Mouse (Mus musculus): ENCODE measurements around the gene Scfd2. TPM values are rescaled to one million over a fixed set of nuclear protein-coding genes. Genes with fewer than 3 reads are reported as not detected.

The Scfd2 gene
- polyA plus RNA-seq, 1 experiment from 2014 or later, result 20.0 TPM

DNA sequence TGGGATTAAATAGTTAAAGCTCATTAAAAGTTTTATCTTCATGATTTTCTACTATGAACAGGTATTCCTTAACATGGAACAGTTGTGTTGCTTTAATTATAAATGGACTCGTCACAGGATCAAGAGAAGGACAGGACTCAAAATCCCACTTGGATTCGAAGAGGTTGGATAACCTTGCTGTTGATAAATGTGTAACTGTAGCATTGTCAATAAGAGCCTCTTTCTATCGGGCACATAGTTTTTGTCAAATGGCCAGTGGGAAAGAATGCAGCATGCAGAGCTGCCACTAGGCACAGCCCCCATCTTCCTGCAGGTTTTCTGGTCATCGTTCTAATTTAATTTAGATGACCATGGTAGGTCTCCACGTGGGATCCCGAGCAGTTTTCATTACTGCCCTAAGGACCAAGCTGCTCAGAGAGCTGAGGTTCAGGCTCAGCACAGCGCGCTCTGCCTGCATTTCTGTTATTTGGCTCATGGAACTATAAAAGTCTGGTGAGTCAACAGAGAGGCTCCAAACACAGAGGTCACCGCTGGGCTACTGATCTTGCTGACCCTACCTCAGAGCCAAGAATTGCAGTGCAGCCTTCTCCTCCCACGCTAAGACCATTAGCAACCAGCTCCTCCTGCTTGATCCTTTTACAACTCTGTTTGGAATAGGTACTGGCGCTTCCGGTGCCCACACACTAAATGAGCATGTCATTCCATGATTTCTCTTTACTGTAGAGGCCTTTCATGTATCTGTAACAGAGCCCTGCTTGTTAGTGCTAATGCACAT lies 215.9 kb downstream of the Scfd2 start:
- Histone ChIP-seq H3K36me3 (no peaks in the 10 kb centered on the region), H3K4me3 (no peak overlapping the region), H3K4me2 (no peak overlapping the region), H3K27ac (no peak overlapping the region), H3K9ac (no peak overlapping the region), H3K9me3 (no peaks in the 10 kb centered on the region), H3K4me1 (replicated peaks) (peaks cover 11% of the 10 kb centered on the region), H3K27me3 (peaks cover 10% of the 10 kb centered on the region)
- ATAC-seq (ENCODE audit: low FRiP score), result no peak
- 64% methylated on average over 12 of the region's 12 CpGs for WGBS

DNA sequence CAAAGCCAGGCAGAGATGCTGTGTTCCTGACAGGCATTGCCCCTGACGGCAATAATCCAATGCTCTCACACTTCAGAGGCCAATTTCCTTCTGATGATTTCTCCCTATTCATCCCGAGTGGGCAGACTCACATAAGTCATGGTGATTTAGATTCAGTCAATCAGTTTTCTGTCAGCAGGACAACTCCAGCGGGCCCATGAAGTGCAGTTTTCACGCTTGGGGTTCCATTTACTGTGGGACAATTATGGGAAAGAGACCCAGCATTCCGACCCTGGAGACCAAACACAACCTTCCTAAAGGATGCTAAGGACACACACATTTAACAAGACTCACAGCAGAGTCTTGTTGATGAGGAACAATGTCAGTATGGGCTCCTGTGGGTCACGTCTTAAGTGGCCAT lies 217.1 kb downstream of the Scfd2 start:
- Histone ChIP-seq H3K4me1 (replicated peaks) (peaks cover 11% of the 10 kb centered on the region), H3K4me2 (no peak overlapping the region), H3K4me3 (no peak overlapping the region), H3K27me3 (peaks cover 10% of the 10 kb centered on the region), H3K9me3 (no peaks in the 10 kb centered on the region), H3K36me3 (no peaks in the 10 kb centered on the region), H3K27ac (no peak overlapping the region), H3K9ac (no peak overlapping the region)
- WGBS, result 27% methylated on average over 6 of the region's 6 CpGs
- ATAC-seq (ENCODE audit: low FRiP score), result no peak

DNA sequence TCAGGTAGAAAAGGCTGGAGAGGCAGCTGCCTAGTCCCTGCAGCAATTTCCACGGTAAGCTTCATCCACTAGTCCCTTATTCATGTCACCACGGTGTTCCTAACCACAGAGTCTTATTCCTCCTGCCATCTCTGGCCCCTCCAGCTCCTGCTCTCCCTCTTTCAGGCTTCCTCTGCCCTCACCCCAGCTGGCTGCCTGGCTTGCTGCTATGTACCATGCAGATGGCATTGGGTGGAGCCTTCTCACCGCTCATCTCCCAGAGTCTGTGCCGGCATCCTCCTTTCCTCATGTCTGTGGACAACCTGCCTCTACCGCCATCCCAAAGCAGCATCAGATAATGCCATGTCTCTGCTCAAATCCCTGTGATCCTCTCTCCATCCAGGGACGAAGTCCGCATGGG lies 218.0 kb downstream of the Scfd2 start:
- peaks cover 11% of the 10 kb centered on the region for H3K4me1 ChIP-seq (replicated peaks)
- no peak overlapping the region for H3K27ac ChIP-seq
- whole genome bisulfite sequencing, result 89% methylated on average over 7 of the region's 7 CpGs
- H3K4me3 ChIP-seq, result no peak overlapping the region
- peaks cover 10% of the 10 kb centered on the region for H3K27me3 ChIP-seq
- ATAC-seq (ENCODE audit: low FRiP score), result no peak
- H3K9ac ChIP-seq, result no peak overlapping the region
- no peaks in the 10 kb centered on the region for H3K9me3 ChIP-seq
- no peak overlapping the region for H3K4me2 ChIP-seq
- no peaks in the 10 kb centered on the region for H3K36me3 ChIP-seq

DNA sequence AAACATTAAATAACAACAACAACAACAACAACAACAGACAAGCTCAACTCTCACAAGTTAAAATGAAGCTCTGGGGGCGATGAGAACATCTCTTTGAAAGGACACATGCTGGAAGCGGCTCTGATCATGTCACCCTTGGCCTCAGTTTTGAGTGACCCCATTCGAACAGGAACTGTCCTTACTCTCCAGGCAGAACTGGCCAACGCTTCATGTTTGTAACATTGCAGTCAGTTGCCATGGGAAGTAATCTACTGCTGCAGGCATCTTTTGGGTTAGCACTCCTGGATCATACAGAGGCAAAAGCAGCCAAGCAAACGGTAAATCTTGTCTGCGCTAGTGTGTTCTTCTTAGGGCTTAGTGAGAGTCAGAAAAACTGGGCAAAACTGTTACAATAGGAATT lies 219.7 kb downstream of the Scfd2 start:
- no peaks in the 10 kb centered on the region for H3K9me3 ChIP-seq
- WGBS, result 49% methylated on average over 6 of the region's 6 CpGs
- no peak overlapping the region for H3K9ac ChIP-seq
- H3K27ac ChIP-seq, result no peak overlapping the region
- peaks cover 11% of the 10 kb centered on the region for H3K4me1 ChIP-seq (replicated peaks)
- no peak for ATAC-seq (ENCODE audit: low FRiP score)
- H3K36me3 ChIP-seq, result no peaks in the 10 kb centered on the region
- peaks cover 10% of the 10 kb centered on the region for H3K27me3 ChIP-seq
- H3K4me2 ChIP-seq, result no peak overlapping the region
- no peak overlapping the region for H3K4me3 ChIP-seq

DNA sequence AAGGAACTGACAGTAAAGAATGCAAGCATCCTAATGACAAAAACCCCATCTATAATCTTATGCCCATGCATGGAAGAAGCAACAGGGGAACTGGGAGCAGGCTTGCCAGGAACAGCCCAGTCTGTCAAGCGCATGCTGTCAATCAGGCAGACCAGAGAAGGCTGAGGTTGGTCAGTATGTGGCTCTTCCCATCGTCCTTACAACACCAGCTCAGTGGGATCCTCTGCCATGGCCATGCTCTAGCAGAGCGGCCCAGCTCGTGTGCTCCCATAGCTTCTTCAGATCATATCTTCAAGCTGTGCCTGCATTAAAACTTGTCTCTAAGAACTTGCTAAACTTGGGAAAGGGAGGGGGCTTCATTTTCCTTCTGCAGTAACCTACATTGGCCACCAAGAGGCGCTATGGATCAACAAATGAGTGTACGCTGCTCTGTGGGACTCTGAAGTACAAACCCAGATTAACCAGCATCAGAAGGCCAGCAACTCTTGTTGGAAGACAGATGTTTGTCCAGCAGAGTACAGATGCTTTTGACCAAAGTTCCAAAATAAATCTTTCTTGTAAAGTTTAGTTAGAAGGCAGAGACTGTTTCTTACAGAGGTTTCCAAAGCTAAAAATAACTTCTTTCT lies 220.2 kb downstream of the Scfd2 start:
- Histone ChIP-seq H3K9ac (no peak overlapping the region), H3K4me3 (no peak overlapping the region), H3K4me2 (no peak overlapping the region), H3K36me3 (no peaks in the 10 kb centered on the region), H3K9me3 (no peaks in the 10 kb centered on the region), H3K27ac (no peak overlapping the region), H3K27me3 (peaks cover 10% of the 10 kb centered on the region), H3K4me1 (replicated peaks) (peaks cover 11% of the 10 kb centered on the region)
- 34% methylated on average over 6 of the region's 6 CpGs for WGBS
- no peak for ATAC-seq (ENCODE audit: low FRiP score)

DNA sequence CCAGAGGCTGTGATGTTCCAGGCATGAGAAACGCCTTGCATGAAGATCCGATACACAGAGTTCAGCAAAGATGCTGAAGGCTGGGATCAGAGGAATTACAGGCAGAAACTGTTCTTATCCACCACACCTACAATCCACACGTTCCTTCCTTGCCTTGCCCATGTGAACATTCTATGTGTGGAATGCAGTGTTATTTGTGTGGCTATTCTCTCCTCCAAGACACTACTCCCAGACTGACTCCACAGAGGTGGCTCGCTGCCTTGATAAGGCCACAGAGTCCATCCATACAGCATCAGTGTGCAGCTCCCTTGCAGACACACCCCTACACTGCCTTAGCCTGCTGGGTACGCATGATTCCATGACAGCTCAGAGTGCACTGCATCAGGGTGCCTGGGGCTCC lies 221.5 kb downstream of the Scfd2 start:
- 92% methylated on average over 5 of the region's 5 CpGs for WGBS
- Histone ChIP-seq H3K27me3 (peaks cover 10% of the 10 kb centered on the region), H3K27ac (no peak overlapping the region), H3K9ac (no peak overlapping the region), H3K36me3 (no peaks in the 10 kb centered on the region), H3K4me3 (no peak overlapping the region), H3K4me2 (no peak overlapping the region), H3K4me1 (replicated peaks) (peaks cover 7% of the 10 kb centered on the region; the same call in 1 of the 2 replicates), H3K9me3 (no peaks in the 10 kb centered on the region)
- ATAC-seq (ENCODE audit: low FRiP score), result no peak

DNA sequence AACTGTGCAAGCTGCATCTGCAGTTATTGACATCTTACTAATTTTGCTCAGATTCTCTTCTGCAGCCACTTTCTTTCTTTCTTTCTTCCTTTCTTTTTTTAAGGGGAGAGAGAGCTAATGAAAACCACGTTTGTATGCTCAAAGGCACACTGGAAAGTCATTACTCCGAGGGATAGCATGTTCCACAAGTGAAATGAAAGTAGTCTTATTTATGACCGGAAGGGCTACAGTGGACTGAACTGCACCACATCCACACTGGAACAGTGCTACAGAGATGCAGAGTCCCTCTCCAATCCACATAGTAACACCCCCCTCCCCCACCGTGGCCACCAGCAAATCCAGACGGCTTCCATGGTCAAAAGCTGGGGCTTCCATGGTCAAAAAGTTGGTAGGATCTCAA lies 224.3 kb downstream of the Scfd2 start:
- Histone ChIP-seq H3K4me3 (no peak overlapping the region), H3K4me1 (replicated peaks) (no peaks in the 10 kb centered on the region), H3K9ac (no peak overlapping the region), H3K27ac (no peak overlapping the region), H3K4me2 (no peak overlapping the region), H3K36me3 (no peaks in the 10 kb centered on the region), H3K9me3 (no peaks in the 10 kb centered on the region), H3K27me3 (no peaks in the 10 kb centered on the region)
- ATAC-seq (ENCODE audit: low FRiP score), result no peak
- 82% methylated on average over 5 of the region's 5 CpGs for WGBS

DNA sequence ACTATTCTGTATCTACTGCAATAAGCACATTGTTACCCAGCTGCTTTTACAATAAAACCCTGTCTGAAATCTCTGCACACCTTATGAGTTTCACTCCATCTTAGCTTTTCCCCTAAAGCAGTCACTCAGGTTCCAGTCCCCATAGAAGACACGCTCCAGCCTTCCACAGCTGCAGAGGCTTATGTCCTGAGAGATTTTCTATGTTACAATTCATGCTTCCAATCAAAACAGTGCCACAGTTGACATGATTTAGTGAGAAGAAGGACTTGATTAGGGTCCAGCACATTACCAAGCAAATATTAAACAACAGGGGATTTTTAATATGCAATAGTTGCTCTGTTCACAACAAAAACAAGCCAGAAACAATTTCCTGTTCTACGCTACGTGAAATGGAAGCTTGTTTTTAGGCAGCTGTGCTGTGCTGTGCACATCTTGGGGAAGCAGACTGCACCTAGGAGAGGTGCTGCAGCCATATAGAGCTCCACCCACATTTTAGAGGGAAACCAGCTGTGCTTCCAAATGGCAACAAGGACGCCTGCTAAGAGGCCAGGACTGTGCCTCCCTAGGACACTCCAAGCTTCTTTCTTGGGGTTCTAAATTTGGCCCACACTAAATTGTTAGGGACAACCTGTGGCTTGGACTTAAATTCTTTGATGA lies 225.9 kb downstream of the Scfd2 start:
- no peaks in the 10 kb centered on the region for H3K4me1 ChIP-seq (replicated peaks)
- no peak for ATAC-seq (ENCODE audit: low FRiP score)
- no peak overlapping the region for H3K4me3 ChIP-seq
- no peaks in the 10 kb centered on the region for H3K9me3 ChIP-seq
- no peak overlapping the region for H3K4me2 ChIP-seq
- no peak overlapping the region for H3K9ac ChIP-seq
- no peak overlapping the region for H3K27ac ChIP-seq
- no peaks in the 10 kb centered on the region for H3K27me3 ChIP-seq
- H3K36me3 ChIP-seq, result no peaks in the 10 kb centered on the region
- 78% methylated on average over 4 of the region's 4 CpGs for WGBS

DNA sequence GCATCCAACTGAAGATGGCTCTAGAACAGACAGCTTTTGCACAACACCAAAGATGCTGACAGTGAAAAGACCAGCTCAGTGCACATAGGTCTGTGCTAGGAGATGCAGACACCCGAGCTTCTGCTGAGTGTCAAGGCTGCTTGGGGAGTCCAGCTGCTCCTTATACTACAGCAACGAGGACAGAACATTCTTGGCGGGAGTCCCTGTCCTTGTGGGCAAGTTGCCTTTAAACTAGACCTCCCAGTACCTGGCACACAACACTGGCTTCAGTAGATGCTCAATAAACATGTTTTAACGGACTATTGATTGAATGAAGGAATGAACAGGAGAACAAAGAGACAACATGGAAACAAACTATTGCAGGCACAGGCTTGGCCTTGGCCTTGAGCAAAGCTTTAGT lies 226.8 kb downstream of the Scfd2 start:
- H3K4me1 ChIP-seq (replicated peaks), result peaks cover 7% of the 10 kb centered on the region
- no peaks in the 10 kb centered on the region for H3K27me3 ChIP-seq
- H3K4me2 ChIP-seq, result no peak overlapping the region
- no peak for ATAC-seq (ENCODE audit: low FRiP score)
- H3K9ac ChIP-seq, result no peak overlapping the region
- WGBS, result 76% methylated on average over 4 of the region's 4 CpGs
- H3K4me3 ChIP-seq, result no peak overlapping the region
- no peaks in the 10 kb centered on the region for H3K9me3 ChIP-seq
- H3K36me3 ChIP-seq, result no peaks in the 10 kb centered on the region
- H3K27ac ChIP-seq, result no peak overlapping the region

DNA sequence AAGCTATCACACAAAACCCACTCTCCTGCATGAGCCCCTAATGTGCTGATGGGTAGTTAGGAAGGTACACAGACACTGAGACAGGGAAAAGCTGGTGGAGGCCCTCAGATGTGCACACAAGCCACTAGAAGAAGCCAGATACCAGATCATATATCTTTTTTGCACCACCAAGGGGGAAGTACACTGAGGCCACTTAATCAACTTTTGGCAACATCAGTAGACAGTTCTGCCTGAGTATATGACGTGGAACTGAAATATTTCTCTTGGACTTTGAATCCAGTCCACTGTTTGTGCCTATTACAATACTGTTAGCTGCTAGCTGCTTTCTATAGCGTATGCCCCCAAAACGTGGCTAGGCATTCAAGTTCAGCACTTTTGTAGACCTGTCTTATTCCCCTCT lies 229.2 kb downstream of the Scfd2 start:
- ATAC-seq (ENCODE audit: low FRiP score), result no peak
- H3K4me1 ChIP-seq (replicated peaks), result peaks cover 11% of the 10 kb centered on the region
- H3K4me2 ChIP-seq, result no peak overlapping the region
- no peak overlapping the region for H3K9ac ChIP-seq
- H3K9me3 ChIP-seq, result no peaks in the 10 kb centered on the region
- H3K27ac ChIP-seq, result no peak overlapping the region
- no peaks in the 10 kb centered on the region for H3K36me3 ChIP-seq
- no peaks in the 10 kb centered on the region for H3K27me3 ChIP-seq
- 86% methylated on average over 3 of the region's 3 CpGs for WGBS
- H3K4me3 ChIP-seq, result no peak overlapping the region

DNA sequence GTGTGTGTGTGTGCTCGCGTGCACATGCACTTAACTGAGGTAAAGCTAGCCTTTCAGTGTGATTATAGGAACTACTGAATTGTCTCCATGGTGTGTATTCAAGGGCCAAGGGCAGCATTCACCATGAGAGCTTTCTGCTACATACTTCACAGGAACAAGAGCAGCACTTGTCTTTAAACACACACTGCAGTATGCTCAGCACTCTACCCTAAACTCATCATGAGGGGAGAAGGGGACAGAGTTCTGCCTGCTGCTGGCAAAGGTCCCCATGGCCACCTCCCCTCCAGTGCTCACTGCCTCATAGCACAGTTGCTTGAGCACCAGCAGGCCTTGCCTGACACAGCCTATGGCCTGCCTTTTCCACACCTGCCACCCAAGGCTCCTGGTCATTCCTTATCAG lies 230.1 kb downstream of the Scfd2 start:
- Histone ChIP-seq H3K9me3 (no peaks in the 10 kb centered on the region), H3K9ac (no peak overlapping the region), H3K36me3 (no peaks in the 10 kb centered on the region), H3K27me3 (no peaks in the 10 kb centered on the region), H3K4me3 (no peak overlapping the region), H3K4me1 (replicated peaks) (peaks cover 11% of the 10 kb centered on the region), H3K27ac (no peak overlapping the region), H3K4me2 (no peak overlapping the region)
- WGBS, result 100% methylated on average over 2 of the region's 2 CpGs
- no peak for ATAC-seq (ENCODE audit: low FRiP score)

DNA sequence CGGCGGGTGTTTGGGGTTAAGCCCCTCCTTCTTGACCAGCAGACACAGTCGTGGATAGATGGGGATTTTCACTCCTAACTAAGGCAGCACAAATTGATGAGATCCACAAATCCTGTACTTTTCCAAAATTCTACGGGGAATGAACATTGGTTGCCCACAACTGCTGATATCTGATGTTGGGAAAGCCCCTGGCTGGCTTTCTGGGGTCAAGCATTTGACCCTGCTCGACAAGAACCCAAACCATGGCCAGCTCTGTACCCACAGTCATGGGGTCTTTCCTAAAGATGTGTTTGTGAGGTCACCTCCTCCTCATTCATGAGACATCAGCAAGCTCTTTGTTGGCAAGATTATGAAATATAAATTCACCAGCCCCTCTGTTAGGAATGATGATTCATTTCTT lies 230.6 kb downstream of the Scfd2 start:
- Histone ChIP-seq H3K4me1 (replicated peaks) (peaks cover 11% of the 10 kb centered on the region), H3K27me3 (no peaks in the 10 kb centered on the region), H3K4me2 (no peak overlapping the region), H3K9ac (no peak overlapping the region), H3K27ac (no peak overlapping the region), H3K36me3 (no peaks in the 10 kb centered on the region), H3K4me3 (no peak overlapping the region), H3K9me3 (no peaks in the 10 kb centered on the region)
- no peak for ATAC-seq (ENCODE audit: low FRiP score)
- WGBS, result 67% methylated on average over 5 of the region's 5 CpGs

DNA sequence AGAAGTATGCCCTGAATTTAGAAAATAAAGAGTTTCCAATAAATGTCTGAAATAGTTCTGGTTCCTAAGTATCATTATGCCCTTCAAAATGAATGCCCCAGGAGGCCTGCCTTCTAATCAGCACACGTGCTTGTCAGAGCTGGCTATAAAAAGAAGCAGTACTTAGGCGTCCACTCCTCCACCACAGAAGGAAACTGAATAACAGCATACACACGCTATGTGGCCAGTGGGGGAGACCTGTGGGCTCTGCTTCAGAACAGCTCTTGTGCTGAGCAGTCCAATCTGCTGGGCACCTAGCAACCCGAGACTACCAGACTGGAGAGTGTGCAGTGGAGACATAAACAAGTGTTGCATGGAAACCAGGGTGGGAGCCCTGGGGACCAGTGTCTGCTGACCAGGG lies 231.4 kb downstream of the Scfd2 start:
- H3K9ac ChIP-seq, result no peak overlapping the region
- H3K9me3 ChIP-seq, result no peaks in the 10 kb centered on the region
- H3K36me3 ChIP-seq, result no peaks in the 10 kb centered on the region
- no peak overlapping the region for H3K27ac ChIP-seq
- H3K27me3 ChIP-seq, result no peaks in the 10 kb centered on the region
- WGBS, result 39% methylated on average over 4 of the region's 4 CpGs
- no peak overlapping the region for H3K4me3 ChIP-seq
- no peak for ATAC-seq (ENCODE audit: low FRiP score)
- no peak overlapping the region for H3K4me2 ChIP-seq
- peaks cover 11% of the 10 kb centered on the region for H3K4me1 ChIP-seq (replicated peaks)
